Mouse (Mus musculus) 416B (cell line): ENCODE results near the gene Ltbr.
"Not testable (repeated sequence)": the region's sequence is repeated elsewhere in the genome, so short reads cannot be mapped to it uniquely, and the experiment has no call there.

Source experiments
- DNase-seq: peaks from one replicate; pipeline ENCODE4 v3.0.0; 2011; ENCODE audit warnings: low read depth

The Ltbr gene

GRCm38 (mm10) chr6:125312171-125312570, 1.5 kb downstream of the Ltbr start:
- no peak for DNase-seq

- no peak for DNase-seq
Measured at GRCm38 (mm10) chr6:125309406-125309805, 4.3 kb downstream of the Ltbr start.

DNA sequence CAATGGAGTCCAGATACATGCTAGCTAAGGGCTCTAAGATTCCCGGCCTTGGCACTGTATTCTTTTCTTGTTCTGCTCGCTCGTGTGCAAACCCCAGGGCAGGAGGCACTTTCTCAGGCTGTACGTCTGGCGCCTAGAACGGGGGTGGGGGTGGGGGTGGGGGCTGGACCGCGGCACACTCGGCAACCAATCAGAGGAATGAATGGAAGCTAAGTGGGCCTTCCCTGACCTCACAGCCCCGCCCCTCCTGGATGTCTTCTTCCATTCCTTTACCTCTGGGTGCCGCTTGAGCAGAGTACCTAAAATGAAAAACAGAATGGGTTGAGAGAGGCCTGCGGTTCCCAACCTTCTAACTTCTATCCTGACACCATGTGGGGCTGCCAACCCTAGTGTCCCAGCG, 4.8 kb downstream of the Ltbr start:
- no peak for DNase-seq

GRCm38 (mm10) chr6:125307091-125307490, 6.6 kb downstream of the Ltbr start:
- DNase-seq = no peak

GRCm38 (mm10) chr6:125305465-125305864, 8.2 kb downstream of the Ltbr start:
- no peak for DNase-seq

DNA sequence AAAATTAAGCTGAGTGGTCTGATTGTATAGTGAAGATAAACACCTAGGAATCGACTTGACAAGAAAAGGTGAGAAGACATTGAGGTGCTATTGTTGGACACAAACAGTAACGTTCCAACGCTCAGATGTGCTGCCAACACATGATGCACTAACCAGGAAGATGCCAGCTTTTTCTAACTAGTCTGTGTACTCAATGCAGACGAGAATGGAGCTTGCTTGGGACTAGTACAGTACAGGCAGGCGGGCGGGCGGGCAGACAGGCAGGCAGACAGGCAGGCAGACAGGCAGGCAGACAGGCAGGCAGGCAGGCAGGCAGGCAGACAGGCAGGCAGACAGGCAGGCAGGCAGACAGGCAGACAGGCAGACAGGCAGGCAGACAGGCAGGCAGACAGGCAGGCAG, 9.3 kb downstream of the Ltbr start:
- not testable (repeated sequence) for DNase-seq

DNA sequence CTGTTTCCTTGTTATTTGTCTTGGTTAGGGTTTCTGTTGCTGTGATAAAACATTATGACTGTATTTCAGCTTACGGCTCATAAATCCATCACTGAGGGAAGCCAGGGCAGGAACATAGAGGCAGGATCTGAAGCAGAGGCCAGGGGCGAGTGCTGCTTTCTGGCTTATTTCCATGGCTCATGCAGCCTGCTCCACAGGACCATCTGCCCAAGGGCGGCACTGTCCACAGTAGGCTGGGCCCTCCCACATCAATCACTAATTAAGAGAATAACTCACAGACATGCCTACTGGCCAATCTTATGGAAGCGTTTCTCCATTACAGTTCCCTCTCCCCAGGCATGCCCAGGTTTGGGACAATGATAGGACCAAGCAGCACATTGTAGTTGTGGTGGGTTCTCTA, 10.4 kb downstream of the Ltbr start:
- DNase-seq = no peak

DNA sequence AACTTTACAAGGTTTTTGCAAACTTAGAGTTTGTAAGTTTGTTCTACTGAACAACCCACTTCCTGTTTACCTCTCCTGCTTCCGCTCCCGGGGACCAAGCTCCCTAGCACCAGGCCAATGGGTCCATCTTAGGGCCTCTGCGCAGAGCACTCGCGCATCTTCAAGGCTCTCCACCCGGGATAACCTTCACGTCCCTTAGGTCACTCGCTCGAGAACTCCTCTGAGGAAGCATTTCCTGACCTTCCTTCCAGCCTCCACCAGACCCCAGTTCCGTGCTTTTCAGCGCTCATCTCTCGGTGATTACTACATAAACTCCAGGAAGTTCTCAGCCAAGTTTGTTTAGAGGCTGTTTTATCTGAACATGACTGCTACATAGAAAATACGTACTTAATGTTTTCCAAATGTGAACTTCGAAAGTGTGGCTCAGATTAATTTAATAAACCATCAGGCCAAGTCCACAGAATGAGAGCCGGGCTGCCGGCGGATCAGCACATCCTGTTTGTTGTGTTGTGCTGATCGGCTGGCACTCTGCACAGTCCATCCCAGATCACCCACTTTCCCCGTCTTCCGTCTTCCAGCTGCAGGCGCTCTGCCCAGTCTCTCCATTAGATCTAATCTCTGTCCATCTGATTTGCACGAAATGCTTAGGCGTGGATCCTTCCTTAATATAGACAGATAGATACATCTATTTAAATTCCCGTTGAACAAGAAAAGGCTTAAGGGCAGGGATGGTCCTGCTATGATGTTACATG, 11.3 kb downstream of the Ltbr start:
- DNase-seq = no peak

DNA sequence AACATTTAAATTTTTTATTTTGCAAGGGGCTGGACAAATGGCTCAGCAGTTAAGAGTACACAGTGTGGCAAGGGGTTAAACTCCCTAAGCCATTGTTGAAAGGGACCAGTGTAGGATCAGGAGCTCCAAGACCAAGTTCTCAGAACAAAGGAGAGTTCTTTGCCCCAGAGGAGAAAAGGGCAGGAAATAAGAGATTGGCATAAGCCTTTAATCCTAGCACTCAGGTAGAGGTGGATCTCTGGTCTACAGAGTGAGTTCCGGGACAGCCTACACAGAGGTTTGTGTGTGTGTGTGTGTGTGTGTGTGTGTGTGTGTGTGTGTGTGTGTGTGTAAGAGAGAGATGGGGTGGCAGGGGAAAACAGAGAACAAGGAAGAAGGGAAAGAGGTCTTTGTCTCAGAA, 12.7 kb downstream of the Ltbr start:
- no peak for DNase-seq

DNA sequence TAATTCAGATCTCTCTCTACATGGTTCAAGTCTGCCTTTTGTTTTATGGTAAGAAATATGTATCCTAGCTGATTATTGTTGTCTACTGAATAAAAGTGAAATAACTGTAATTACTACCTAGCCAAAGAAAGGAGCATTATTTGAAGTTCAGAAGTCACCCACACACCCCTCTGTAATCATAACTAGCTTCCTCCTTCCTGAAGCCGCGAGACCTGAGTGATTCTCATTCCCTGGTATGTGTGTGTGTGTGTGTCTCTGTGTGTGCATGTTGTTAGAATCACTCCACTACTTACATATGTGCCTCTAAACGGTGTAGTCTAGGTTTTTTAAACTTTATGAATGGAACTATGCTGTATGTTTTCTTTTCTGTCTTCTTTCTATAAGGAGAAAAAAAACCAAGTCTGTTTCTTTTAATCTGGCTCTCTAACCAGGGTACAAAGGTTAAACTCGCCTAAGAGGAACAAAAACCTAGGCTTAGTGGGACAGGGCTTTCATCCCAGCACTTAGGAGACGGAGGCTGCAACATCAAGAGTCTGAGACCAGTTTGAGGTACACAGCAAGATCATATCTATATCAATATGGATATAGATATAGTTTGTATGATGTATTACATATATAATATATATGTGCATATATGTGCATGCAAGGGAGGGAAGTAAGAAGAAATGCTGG, 16.4 kb downstream of the Ltbr start:
- DNase-seq = no peak

DNA sequence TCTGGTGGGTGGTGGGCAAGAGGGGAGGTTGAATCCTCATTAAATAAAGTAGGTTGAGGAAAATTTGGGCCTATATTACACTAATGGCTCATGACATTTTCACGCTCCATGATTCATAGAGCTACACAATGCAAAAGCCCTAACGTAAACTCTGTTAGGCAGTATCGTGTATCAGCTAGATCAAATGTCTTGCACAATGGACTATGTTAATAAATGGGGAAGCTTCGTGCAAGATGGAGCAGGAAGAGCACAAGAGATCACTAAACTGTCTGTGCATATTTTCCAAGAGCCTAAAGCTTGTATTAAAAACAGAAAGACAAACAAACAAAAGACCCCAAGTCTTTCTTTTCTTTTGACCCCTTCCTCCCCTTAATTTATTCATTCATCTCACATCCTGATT, 19.6 kb downstream of the Ltbr start:
- DNase-seq = peak; percentile 20

GRCm38 (mm10) chr6:125292256-125292655, 21.4 kb downstream of the Ltbr start:
- no peak for DNase-seq

- DNase-seq = no peak
Measured at GRCm38 (mm10) chr6:125291329-125291728, 22.4 kb downstream of the Ltbr start.

DNA sequence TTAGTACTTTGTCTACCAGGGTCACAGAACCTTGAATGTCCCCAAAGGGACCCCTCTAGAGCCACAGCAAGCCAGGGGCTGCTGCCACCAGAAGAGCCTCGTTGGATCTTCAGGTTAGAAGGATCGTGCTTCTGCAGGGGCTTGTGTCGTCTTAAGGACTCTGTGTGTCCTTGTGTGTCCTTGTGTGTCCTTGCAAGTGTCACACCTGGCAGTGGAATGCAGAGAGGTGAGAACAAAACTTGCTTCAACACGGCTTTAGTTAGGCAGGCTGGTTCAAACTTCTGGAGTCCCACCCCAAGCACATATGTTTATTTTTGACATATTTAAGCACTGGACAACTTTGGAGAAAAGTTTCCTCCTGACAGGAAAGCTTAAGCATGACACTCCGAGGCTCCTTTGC, 25.0 kb downstream of the Ltbr start:
- DNase-seq = no peak

- DNase-seq = no peak
Measured at GRCm38 (mm10) chr6:125286944-125287343, 26.7 kb downstream of the Ltbr start.

GRCm38 (mm10) chr6:125285890-125286289, 27.8 kb downstream of the Ltbr start, which contains the start of gene Tuba3a:
Tuba3a (minus strand) TSS chr6:125286042.
- no peak for DNase-seq

GRCm38 (mm10) chr6:125284751-125285150, 28.9 kb downstream of the Ltbr start:
- DNase-seq = no peak

DNA sequence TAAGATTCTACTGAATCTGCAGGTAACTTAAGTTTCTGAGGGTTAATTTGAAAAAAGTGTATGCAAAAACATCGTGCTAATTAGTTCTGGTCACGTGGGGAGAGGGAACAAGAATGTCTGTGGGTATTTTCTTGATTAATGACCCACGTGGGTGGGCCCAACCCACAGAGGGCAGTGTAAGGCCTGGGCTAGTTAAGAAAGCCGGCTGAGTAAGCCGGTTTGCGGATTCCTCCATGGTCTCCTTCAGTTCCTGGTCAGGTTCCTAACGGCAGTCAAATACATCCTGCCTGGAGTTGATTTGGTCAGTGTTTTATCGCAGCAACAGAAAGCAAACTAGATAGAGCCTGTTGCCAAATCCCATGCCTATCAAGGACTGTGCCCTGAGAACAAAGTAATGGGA, 29.4 kb downstream of the Ltbr start:
- no peak for DNase-seq

- DNase-seq = not testable (repeated sequence)
Measured at GRCm38 (mm10) chr6:125282721-125283120, 31.0 kb downstream of the Ltbr start.

DNA sequence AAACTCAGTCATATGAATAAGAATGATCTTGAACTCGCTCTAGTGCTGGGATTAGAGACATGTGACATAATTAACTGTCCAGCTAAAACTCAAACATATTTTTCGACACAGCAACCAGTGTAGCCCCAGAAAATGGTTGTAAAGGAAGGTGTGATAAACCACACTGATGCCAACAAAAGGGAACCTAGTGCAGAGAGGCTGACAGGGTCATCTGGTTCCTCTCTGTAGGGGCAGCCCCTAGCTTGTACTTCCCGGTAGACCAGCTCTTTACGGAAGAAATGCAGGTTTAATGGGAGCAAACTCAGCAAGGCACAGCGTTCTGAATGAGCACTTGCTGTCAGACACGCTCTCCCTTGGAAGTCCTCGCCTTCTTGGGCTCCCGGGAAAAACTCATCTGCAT, 34.0 kb downstream of the Ltbr start:
- no peak for DNase-seq

DNA sequence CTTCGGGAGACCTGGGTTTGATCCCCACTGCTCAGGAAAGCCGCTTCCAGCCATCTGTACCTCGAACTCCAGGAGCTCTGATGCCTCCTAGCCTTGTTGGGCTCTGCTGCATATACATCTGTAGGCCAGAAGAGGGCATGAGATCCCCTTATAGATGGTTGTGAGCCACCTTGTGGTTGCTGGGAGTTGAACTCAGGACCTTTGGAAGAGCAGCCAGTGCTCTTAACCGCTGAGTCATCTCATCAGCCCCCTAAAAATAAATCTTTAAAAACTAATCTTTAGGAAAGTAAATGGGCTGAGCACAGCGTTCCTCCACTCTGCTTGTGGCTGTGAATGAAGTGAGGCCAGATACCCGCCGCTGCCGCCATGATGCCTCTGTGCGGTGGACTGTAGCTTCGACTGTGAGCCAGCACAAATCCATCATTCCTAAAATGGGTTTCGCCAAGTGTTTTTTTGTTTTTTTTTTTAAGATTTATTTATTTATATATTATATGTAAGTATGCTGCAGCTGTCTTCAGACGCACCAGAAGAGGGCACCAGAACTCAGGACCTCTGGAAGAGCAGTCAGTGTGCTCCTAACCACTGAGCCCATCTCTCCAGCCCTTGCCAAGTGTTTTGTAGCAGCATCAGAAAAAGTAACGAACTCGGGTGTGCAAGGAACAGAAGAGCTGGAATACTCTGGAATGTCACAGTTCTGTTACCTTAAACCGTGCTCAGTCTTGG, 38.7 kb downstream of the Ltbr start:
- DNase-seq = peak; percentile 80

- DNase-seq = no peak
Measured at GRCm38 (mm10) chr6:125272228-125272785, 41.4 kb downstream of the Ltbr start.
